Mouse (Mus musculus): ENCODE measurements around the gene Rgp1. TPM values are rescaled to one million over a fixed set of nuclear protein-coding genes. Genes with fewer than 3 reads are reported as not detected.
"Not testable (repeated sequence)": the region's sequence is repeated elsewhere in the genome, so short reads cannot be mapped to it uniquely, and the experiment has no call there.

Gene Rgp1
- polyA plus RNA-seq, 2 experiments from 2014 or later, result 10.8 to 12.4 TPM

- ATAC-seq, result peak; percentile 13
Observed at GRCm38 (mm10) chr4:43562769-43563600, 15.5 kb upstream of the Rgp1 start.

GRCm38 (mm10) chr4:43563601-43563875, 15.0 kb upstream of the Rgp1 start:
- no peak for ATAC-seq

GRCm38 (mm10) chr4:43564231-43564630, 14.3 kb upstream of the Rgp1 start:
- ATAC-seq, result no peak

- no peak for ATAC-seq
Observed at GRCm38 (mm10) chr4:43567140-43567539, 11.4 kb upstream of the Rgp1 start.

GRCm38 (mm10) chr4:43571395-43572045, 7.0 kb upstream of the Rgp1 start:
- ATAC-seq, result no peak

- ATAC-seq, result no peak
Observed at GRCm38 (mm10) chr4:43573561-43573960, 5.0 kb upstream of the Rgp1 start.

- ATAC-seq, result no peak
Observed at GRCm38 (mm10) chr4:43575356-43575755, 3.2 kb upstream of the Rgp1 start.

GRCm38 (mm10) chr4:43577237-43577881, 1.2 kb upstream of the Rgp1 start:
- no peak for ATAC-seq

GRCm38 (mm10) chr4:43579256-43579655, 741 bp downstream of the Rgp1 start:
- no peak for ATAC-seq

- no peak for ATAC-seq
Observed at GRCm38 (mm10) chr4:43579731-43580130, 1.2 kb downstream of the Rgp1 start.

GRCm38 (mm10) chr4:43580721-43581120, 2.2 kb downstream of the Rgp1 start:
- ATAC-seq, result no peak

GRCm38 (mm10) chr4:43581381-43581780, 2.9 kb downstream of the Rgp1 start:
- ATAC-seq, result no peak

- no peak for ATAC-seq
Observed at GRCm38 (mm10) chr4:43582241-43582640, 3.7 kb downstream of the Rgp1 start.

GRCm38 (mm10) chr4:43583421-43583820, 4.9 kb downstream of the Rgp1 start:
- ATAC-seq, result no peak

GRCm38 (mm10) chr4:43584444-43585416, 6.2 kb downstream of the Rgp1 start, which contains the start of gene Msmp:
Gene Msmp, minus strand, starts transcription at chr4:43584494.
- ATAC-seq, result no peak

GRCm38 (mm10) chr4:43585682-43586081, 7.2 kb downstream of the Rgp1 start:
- ATAC-seq, result no peak

GRCm38 (mm10) chr4:43586411-43586810, 7.9 kb downstream of the Rgp1 start:
- no peak for ATAC-seq

GRCm38 (mm10) chr4:43587681-43588080, 9.2 kb downstream of the Rgp1 start:
- ATAC-seq, result no peak

GRCm38 (mm10) chr4:43591543-43591942, 13.0 kb downstream of the Rgp1 start:
- no peak for ATAC-seq

GRCm38 (mm10) chr4:43591961-43592360, 13.4 kb downstream of the Rgp1 start:
- no peak for ATAC-seq

GRCm38 (mm10) chr4:43593453-43593852, 14.9 kb downstream of the Rgp1 start:
- no peak for ATAC-seq

- not testable (repeated sequence) for ATAC-seq
Observed at GRCm38 (mm10) chr4:43596597-43596996, 18.1 kb downstream of the Rgp1 start.

GRCm38 (mm10) chr4:43598200-43598599, 19.7 kb downstream of the Rgp1 start:
- ATAC-seq, result no peak
